Mouse (Mus musculus) left cerebral cortex, adult 6 months (tissue): ENCODE results near the gene Edem2. TPM values are rescaled to one million over a fixed set of nuclear protein-coding genes. Genes with fewer than 3 reads are reported as not detected.

Source experiments
- long read RNA-seq, 2 experiments: library from polyadenylated mRNA; unstranded; transcript quantifications; one replicate each; pipeline ENCODE4 v2.0.0; 2019 to 2020
- polyA plus RNA-seq: library from polyadenylated mRNA; unstranded; fragments of <200 nt; fragmentation: Nextera tagmentation; gene quantifications from 2 replicates; pipeline ENCODE4 v1.2.3, GENCODE M21; 2021

Gene Edem2
- polyA plus RNA-seq = 17.8 and 18.2 TPM in 2 replicates
- long read RNA-seq, experiment 1, transcript Edem2-201 (11 exons, 2,290 nt) = major isoform, 112 of 182 reads
- long read RNA-seq, experiment 1, partial matches to known transcripts = 20 of 182 reads
- long read RNA-seq, experiment 1, other reads (novel, unspliced or antisense) = 50 of 182 reads
- long read RNA-seq, experiment 2, transcript Edem2-201 (11 exons, 2,290 nt) = major isoform, 31 of 34 reads
- long read RNA-seq, experiment 2, partial matches to known transcripts = 2 of 34 reads
- long read RNA-seq, experiment 2, other reads (novel, unspliced or antisense) = 1 of 34 reads

GRCm38 (mm10) chr2:155729158-155729645, at the start of gene Edem2:
Gene Edem2, minus strand, starts transcription at chr2:155729475.

GRCm38 (mm10) chr2:155774927-155775684, 45.8 kb upstream of the Edem2 start, which contains the start of gene Mmp24:
Gene Mmp24, plus strand, starts transcription at chr2:155775342.

GRCm38 (mm10) chr2:155751014-155751786, 21.9 kb upstream of the Edem2 start, which contains the start of gene Procr:
Gene Procr, plus strand, starts transcription at chr2:155751117.

GRCm38 (mm10) chr2:155735766-155736165, 6.5 kb upstream of the Edem2 start, which contains the start of gene Gm17581:
Gene Gm17581, minus strand, starts transcription at chr2:155735866.

GRCm38 (mm10) chr2:155691723-155692493, 37.4 kb downstream of the Edem2 start, which contains the start of gene Trpc4ap:
Gene Trpc4ap, minus strand, starts transcription at chr2:155692384.

Other genes with a start within 250 kb of the Edem2 start
- gene Acss2, start 211.5 kb downstream of the Edem2 start, polyA plus RNA-seq = 31.3 and 38.5 TPM in 2 replicates
- gene Ggt7, start 211.2 kb downstream of the Edem2 start, polyA plus RNA-seq = 88.0 and 100 TPM in 2 replicates
- 13.1 and 14.4 TPM in 2 replicates for gene Gss, start 136.7 kb downstream of the Edem2 start, polyA plus RNA-seq
- 2.5 and 2.8 TPM in 2 replicates for gene Myh7b, start 118.3 kb downstream of the Edem2 start, polyA plus RNA-seq
- gene Trpc4ap, start 37.1 kb downstream of the Edem2 start, polyA plus RNA-seq = 34.4 and 134 TPM in 2 replicates
- gene Gm17581, start 6.4 kb upstream of the Edem2 start, polyA plus RNA-seq = not detected in 2 replicates
- 0.58 and 0.70 TPM in 2 replicates for gene Procr, start 21.6 kb upstream of the Edem2 start, polyA plus RNA-seq
- gene Mmp24, start 45.9 kb upstream of the Edem2 start, polyA plus RNA-seq = 2.1 and 2.4 TPM in 2 replicates
- gene BC029722, start 90.0 kb upstream of the Edem2 start, polyA plus RNA-seq = 74.3 and 108 TPM in 2 replicates
- gene Eif6, start 97.5 kb upstream of the Edem2 start, polyA plus RNA-seq = 88.0 and 121 TPM in 2 replicates
- gene Fam83c, start 105.4 kb upstream of the Edem2 start, polyA plus RNA-seq = 0.05 and 0.06 TPM in 2 replicates
- 53.9 and 71.2 TPM in 2 replicates for gene Uqcc1, start 200.8 kb upstream of the Edem2 start, polyA plus RNA-seq
- gene Gm15557, start 211.3 kb upstream of the Edem2 start, polyA plus RNA-seq = not detected in 2 replicates
- gene Gdf5, start 215.9 kb upstream of the Edem2 start, polyA plus RNA-seq = 0.20 and 0.58 TPM in 2 replicates
- gene Cep250, start 227.0 kb upstream of the Edem2 start, polyA plus RNA-seq = 3.9 and 4.1 TPM in 2 replicates